In genomic region chr2:103618407-103618806, GRCm38 (mm10) we compare ENCODE assay signal across 27 mouse cellular contexts. TPM values are rescaled to one million over a fixed set of nuclear protein-coding genes. Genes with fewer than 3 reads are reported as not detected.
DNase-seq lines count a peak whose midpoint lies in the region; ATAC-seq lines count a peak whose summit lies in the region.
"Had no signal": no experiment of that assay in that cellular context is flagged by ENCODE, and none has a peak within 500 bp of the region (broad histone marks: within the 10 kb centered on the region; RNA-seq: fewer than 3 reads in every experiment).

No protein-coding gene starts in this region.

- no peaks in the 10 kb centered on the region for H3K36me3 ChIP-seq in hindbrain, embryonic 13.5 days
- H3K36me3 ChIP-seq in hindbrain, embryonic 10.5 days, result no peaks in the 10 kb centered on the region
- no peaks in the 10 kb centered on the region for H3K36me3 ChIP-seq in neural tube, embryonic 13.5 days
- H3K36me3 ChIP-seq: liver, embryonic 12.5 days had no signal

- no peaks in the 10 kb centered on the region for H3K27me3 ChIP-seq in hindbrain, embryonic 13.5 days
- H3K27me3 ChIP-seq in hindbrain, embryonic 10.5 days (ENCODE audit: insufficient read depth, poor library complexity, severe bottlenecking), result no peaks in the 10 kb centered on the region
- H3K27me3 ChIP-seq in neural tube, embryonic 13.5 days, result no peaks in the 10 kb centered on the region
- H3K27me3 ChIP-seq: liver, embryonic 12.5 days had no signal

- H3K27ac ChIP-seq in hindbrain, embryonic 13.5 days, result no peak overlapping the region
- H3K27ac ChIP-seq in hindbrain, embryonic 10.5 days, result no peak overlapping the region
- no peak overlapping the region; the same call in 1 of the 2 replicates for H3K27ac ChIP-seq in neural tube, embryonic 13.5 days (replicated peaks)
- H3K27ac ChIP-seq: liver, embryonic 12.5 days; stomach, postnatal 0 days had no signal

- ATAC-seq in hindbrain, embryonic 13.5 days (ENCODE audit: low FRiP score), result 0 out of 2 replicates have a peak, but pooled peaks have one; percentile 36
- ATAC-seq in neural tube, embryonic 13.5 days (ENCODE audit: low read depth), result peak; percentile 27; the same call in 1 of the 2 replicates
- ATAC-seq: intestine, postnatal 0 days; liver, embryonic 12.5 days; liver, postnatal 0 days had no signal

- no peak overlapping the region for H3K4me2 ChIP-seq in hindbrain, embryonic 13.5 days
- H3K4me2 ChIP-seq in neural tube, embryonic 13.5 days, result no peak overlapping the region
- H3K4me2 ChIP-seq: liver, embryonic 12.5 days; midbrain, embryonic 11.5 days had no signal

- no peak overlapping the region for H3K4me3 ChIP-seq in hindbrain, embryonic 13.5 days
- no peak overlapping the region for H3K4me3 ChIP-seq in hindbrain, embryonic 10.5 days
- no peak overlapping the region for H3K4me3 ChIP-seq in neural tube, embryonic 13.5 days
- H3K4me3 ChIP-seq: erythroblast, embryonic 14.5 days; liver, embryonic 12.5 days had no signal

- H3K9ac ChIP-seq in hindbrain, embryonic 13.5 days, result no peak overlapping the region
- H3K9ac ChIP-seq in neural tube, embryonic 13.5 days, result no peak overlapping the region
- H3K9ac ChIP-seq: liver, embryonic 12.5 days; liver, postnatal 0 days had no signal

- peak; percentile 55 for DNase-seq in heart, adult 11 months
- no peak for DNase-seq in heart, adult 8-10 months (ENCODE audit: low spot score)
- no peak for DNase-seq in hindbrain, embryonic 10.5 days (ENCODE audit: low spot score)
- no peak for DNase-seq in neural tube, embryonic 10.5 days (ENCODE audit: extremely low spot score, low spot score)
- DNase-seq in cerebellum, postnatal 10 days, result no peak
- DNase-seq: adrenal gland, postnatal 25 days; B cell, adult 2 months; cerebellum, adult 18-20 months; cerebellum, postnatal 14 days; gastrocnemius, postnatal 14 days; heart, adult 18-20 months; kidney, adult 9 months; kidney, postnatal 10 days; layer of hippocampus, postnatal 36 days; left cerebral cortex, postnatal 4 days; liver, postnatal 0 days; lung, postnatal 36 days; right cerebral cortex, postnatal 4 days; thymus, adult 18-20 months; thymus, postnatal 25 days had no signal

- H3K9me3 ChIP-seq in hindbrain, embryonic 13.5 days, result no peaks in the 10 kb centered on the region
- H3K9me3 ChIP-seq in hindbrain, embryonic 10.5 days, result no peaks in the 10 kb centered on the region
- no peaks in the 10 kb centered on the region for H3K9me3 ChIP-seq in neural tube, embryonic 13.5 days
- H3K9me3 ChIP-seq: liver, embryonic 12.5 days had no signal

- peaks cover 21% of the 10 kb centered on the region for H3K4me1 ChIP-seq in hindbrain, embryonic 13.5 days (replicated peaks)
- peaks cover 32% of the 10 kb centered on the region for H3K4me1 ChIP-seq in hindbrain, embryonic 10.5 days (replicated peaks)
- H3K4me1 ChIP-seq in neural tube, embryonic 13.5 days (replicated peaks), result peaks cover 20% of the 10 kb centered on the region
- H3K4me1 ChIP-seq: liver, embryonic 12.5 days had no signal

RNA-seq across cellular contexts. Expression of gene Abtb2, which starts 52.3 kb away (rescaled TPM):
- total RNA-seq in heart, adult 8-10 months (2022), result 10 to 100 TPM; 22.9 to 27.5 (median 24.8) TPM
- polyA plus RNA-seq in hindbrain, embryonic 13.5 days (2015; fragmentation: Nextera tagmentation; extraction: Ambion mirVana), result 10.9 and 13.1 TPM in 2 replicates
- 13.3 and 21.3 TPM in 2 replicates for polyA plus RNA-seq in hindbrain, embryonic 10.5 days (2016; fragmentation: Nextera tagmentation; extraction: Ambion mirVana)
- polyA plus RNA-seq in neural tube, embryonic 13.5 days (2015; fragmentation: Nextera tagmentation; extraction: Ambion mirVana), result 12.1 and 13.2 TPM in 2 replicates
